Mouse (Mus musculus): ENCODE data around the gene Ncor2.

Ncor2 gene

DNA sequence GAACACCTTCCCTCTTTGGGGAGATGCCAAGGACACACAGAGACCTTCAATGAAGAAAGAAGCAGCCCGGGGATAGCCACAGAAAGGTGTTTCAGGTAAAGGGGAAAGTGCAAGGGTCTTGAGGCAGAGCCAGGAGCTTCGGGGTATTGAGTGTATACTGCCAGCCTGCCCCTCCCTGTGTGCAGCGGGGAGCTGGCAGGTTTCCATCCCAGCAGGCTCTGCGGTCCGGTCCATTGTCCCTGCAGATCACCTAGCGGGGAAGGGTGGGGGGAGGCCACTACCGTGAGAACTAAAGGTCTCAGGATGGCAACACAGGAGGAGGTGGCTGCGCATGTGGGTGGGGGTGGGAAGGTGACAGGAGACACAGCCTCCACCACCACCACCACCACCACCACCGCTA lies 12.6 kb upstream of the Ncor2 start:
- no peak for DNase-seq (ENCODE audit: low spot score in 2 of 2)

- DNase-seq (ENCODE audit: low spot score in 2 of 2), result peak; percentile 35 to 55
Measured at GRCm38 (mm10) chr5:125190105-125190813, 11.2 kb upstream of the Ncor2 start.

DNA sequence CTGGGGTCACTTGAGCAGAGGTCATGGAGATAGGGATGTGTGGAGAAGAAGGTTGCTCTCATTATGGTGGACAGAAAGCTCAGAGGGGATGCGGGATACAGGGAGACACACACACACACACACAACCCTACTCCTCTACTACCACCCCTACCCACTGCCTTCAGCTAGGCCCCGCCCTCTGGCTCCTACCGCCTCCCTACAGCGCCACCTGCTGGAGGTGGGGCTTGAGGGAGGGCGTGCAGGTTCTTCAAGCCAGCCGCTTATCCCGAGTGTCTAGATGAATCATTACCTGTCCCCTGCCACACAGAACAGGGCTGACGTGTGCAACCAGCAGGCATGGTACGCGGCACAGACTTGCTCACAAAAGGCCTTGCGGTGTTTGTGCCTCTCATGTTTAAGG lies 10.6 kb upstream of the Ncor2 start:
- peak; percentile 74 to 86 for DNase-seq (ENCODE audit: low spot score in 2 of 2)

- DNase-seq (ENCODE audit: low spot score in 2 of 2), result peak; percentile 36 to 53
Measured at GRCm38 (mm10) chr5:125188812-125189598, 10.0 kb upstream of the Ncor2 start.

DNA sequence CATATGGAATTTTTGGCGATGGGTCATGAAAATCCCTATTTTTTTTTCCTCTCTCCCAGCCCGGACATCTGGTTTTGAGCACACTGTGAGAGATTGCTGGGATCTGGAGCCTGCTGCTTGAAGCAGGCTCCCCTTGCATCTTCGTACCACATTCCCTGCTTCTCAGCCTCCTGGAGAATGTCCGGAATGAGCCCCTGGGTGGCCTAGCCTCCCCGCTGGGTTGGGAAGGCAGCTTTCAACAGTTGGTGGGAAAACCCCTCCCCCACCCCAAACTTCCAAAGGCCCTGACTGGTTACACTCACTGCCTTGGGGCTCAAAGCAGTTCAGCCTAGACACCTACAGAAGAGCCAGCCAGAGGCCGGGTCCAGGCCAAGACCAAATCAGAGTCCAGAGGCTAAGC lies 5.8 kb upstream of the Ncor2 start:
- no peak for DNase-seq (ENCODE audit: low spot score in 2 of 2)

- no peak for DNase-seq (ENCODE audit: low spot score in 2 of 2)
Measured at GRCm38 (mm10) chr5:125183321-125184003, 4.4 kb upstream of the Ncor2 start.

DNA sequence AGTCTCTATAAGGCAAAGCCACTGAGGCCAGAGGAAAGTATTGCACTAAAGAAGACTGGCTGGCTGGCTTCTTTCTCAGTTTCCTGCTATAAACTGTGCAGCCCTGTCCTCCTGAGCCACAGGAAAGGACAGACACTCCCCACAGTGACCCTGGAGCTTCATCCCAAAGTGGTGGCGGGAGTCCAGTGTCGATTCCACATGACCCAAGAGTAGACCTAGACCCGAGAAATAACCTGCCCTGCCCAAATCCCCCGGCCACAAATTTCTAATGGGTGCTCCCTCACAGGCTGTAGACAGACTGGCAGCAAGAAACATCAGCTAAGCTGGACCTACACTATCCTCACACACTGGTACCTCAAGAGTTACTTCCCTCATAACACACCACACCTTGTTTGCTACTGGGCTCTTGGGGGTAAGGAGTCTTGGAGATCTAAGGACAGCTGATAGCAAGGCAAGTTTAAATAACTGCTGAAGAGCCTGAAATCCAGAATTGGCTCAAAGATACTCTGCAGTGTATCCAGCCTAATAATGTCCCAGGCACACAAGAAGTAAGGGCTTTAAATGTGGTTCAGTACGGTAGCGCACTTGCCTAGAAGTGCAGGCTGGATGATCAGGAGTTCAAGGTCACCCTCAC lies 1.7 kb upstream of the Ncor2 start:
- no peak for DNase-seq (ENCODE audit: low spot score in 2 of 2)

- DNase-seq (ENCODE audit: low spot score in 2 of 2), result peak in 1 of 2 experiments; percentile 46
Measured at GRCm38 (mm10) chr5:125179735-125180629, 963 bp upstream of the Ncor2 start.

DNA sequence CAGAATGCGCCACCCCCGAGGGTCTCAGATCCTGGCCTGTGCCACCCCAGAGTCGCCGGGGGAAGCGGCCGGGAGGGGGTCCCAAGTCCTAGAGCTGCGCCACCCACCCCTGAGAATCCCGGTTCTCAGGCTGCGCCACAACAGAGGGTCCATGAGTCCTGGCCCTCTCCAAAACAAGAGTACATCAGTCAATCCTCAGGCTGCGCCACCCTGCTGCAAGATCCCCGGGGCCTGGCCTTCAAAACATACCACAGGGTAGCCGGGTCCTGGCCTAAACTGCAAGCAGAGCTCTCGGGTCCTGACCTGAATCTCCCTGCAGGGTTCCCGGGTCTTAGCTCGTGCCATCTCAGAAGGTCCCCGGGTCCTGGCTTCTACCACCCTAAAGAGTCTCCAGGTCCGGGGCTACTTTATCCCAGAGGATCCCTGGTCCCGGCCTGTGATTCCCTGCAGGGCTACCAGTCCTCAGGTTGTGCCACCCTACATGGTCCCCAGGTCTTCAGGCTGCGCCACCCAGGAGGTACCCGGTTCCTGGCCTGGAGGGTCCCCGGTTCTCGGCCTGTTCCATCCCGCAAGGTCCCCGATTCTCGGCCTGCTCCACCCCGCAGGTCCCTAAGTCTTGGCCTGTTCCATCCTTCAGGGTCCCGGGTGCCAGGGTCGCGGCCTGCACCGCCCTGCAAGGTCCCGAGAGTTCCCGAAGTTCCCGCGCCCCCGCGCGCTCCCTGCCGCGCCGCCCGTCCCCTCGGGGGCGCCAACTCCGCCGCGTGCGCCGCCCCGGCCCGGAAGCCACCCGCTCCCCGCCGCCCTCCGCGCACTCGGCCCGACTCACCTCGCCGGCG lies 630 bp downstream of the Ncor2 start:
- peak; percentile 58 to 59 for DNase-seq (ENCODE audit: low spot score in 2 of 2)

DNA sequence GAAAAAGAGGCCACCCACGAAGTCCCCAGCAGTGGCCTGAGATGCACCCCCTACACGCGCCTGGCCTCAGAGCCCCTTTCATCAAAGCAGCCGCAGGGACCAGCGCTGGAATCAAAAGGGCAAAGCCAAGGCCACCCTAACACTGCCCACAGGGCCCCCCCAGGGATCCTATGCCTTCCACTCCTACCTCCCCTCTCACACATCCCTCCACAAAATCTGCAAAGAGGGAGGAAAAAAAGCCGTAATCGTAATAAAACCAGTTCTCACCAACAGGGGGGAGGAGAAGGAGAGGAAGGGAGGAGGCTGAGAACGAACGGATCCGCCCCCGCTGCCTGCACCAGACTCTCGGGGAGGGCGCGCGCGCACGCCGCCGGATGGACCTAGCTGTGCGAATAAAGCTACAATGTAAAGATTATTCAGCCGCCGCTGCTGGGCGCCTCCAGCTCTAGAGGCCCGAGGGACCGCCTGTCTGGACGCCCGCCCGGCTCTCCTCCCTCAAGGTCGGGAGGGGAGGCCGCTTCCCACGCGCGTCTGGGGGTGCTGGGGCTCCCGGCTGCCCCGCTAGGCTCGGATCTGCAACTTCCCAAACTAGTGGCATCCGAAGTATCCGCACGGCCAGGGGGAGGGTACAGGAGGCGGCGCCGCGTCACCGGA lies 1.4 kb downstream of the Ncor2 start:
- DNase-seq (ENCODE audit: low spot score in 2 of 2), result peak in 1 of 2 experiments; percentile 76

- no peak for DNase-seq (ENCODE audit: low spot score in 2 of 2)
Measured at GRCm38 (mm10) chr5:125176864-125177263, 2.2 kb downstream of the Ncor2 start.

- DNase-seq (ENCODE audit: low spot score in 2 of 2), result no peak
Measured at GRCm38 (mm10) chr5:125176370-125176766, 2.7 kb downstream of the Ncor2 start.

- no peak for DNase-seq (ENCODE audit: low spot score in 2 of 2)
Measured at GRCm38 (mm10) chr5:125175673-125176369, 3.2 kb downstream of the Ncor2 start.

GRCm38 (mm10) chr5:125174726-125175672 lies 4.0 kb downstream of the Ncor2 start:
- no peak for DNase-seq (ENCODE audit: low spot score in 2 of 2)

DNA sequence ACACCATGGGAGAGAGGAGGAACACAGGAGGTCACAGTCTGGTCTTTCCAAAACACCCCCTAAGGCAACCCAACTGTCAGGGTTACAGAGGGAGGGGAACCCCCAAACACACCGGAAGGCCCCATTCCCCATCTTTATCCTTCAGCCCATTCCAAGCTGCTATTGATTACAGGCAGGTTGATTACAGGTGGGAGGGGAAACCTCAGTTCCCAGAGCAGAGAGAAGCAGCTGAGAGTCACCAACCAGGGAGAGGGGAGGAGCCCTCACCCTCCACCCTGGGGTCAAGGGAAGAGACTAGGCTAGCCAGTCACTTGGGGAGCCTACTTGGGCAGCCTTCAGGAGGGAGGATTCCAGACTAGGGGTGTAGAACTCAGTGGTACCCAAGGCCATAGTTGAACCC lies 5.2 kb downstream of the Ncor2 start:
- DNase-seq (ENCODE audit: low spot score in 2 of 2), result no peak

DNA sequence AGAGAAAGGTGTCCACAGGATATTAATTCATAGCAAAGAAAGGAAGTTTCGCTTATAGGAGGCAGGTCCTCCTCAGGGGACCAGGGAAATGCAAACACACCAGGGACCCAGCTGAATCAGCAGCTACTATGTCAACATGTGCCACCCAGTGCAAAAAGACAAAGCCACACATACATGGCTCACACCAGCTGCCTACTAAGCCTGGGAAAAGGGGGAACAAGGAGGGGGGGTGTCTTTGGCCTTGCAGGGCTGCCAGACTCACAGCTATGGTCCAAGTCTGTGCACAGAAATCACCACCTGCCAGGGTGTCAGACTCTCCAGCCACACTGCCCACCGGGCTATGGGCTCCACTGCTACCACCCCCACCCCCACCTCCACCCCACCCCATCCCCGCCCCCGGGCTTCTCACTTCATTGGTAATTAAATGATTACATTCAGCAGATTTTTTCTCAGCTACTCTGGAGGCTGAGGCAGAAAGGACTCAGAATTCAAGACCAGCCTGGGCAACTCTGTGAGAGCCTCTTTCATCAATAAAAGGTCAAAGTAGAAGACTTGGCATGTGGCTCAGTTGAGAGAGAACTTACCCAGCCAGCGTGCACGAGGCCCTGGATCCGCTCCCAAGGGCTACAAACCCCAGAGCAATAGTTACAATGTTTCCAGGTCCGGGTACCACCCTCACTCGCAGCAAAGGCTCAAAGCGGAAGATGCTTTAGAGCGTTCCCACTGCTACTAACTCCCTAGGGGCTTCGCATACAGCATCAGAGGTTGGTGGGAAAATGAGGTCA lies 6.0 kb downstream of the Ncor2 start:
- no peak for DNase-seq (ENCODE audit: low spot score in 2 of 2)

DNA sequence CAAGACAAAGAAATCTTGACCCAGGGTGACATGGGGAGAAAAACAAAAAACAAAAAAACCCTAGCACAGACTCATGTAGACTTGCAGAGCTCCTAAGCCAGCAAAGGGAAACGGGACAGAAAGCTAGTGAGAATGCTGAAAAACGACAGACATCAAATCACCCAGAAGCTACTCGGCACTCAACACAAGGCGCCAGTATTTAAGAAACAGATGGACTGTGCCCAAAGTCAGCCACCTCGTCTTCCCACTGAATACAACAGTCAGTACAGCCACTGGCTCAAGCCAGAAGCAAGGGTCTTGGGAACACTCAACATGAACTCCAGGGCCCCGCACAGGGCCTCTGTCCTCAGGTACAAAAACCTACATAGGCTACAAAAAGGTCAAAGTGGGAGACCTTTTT lies 7.8 kb downstream of the Ncor2 start:
- no peak for DNase-seq (ENCODE audit: low spot score in 2 of 2)

Measured in urinary bladder, postnatal 36 days (tissue).